Mouse (Mus musculus) left cerebral cortex, postnatal 10 days (tissue): Measurements from ENCODE around the gene Klf14. TPM values are rescaled to one million over a fixed set of nuclear protein-coding genes. Genes with fewer than 3 reads are reported as not detected.
A peak's percentile ranks its signal among the peaks of the same experiment; 100 is the strongest.

ENCODE experiments used
- DNase-seq, 2 experiments: peaks; one replicate each; pipeline ENCODE4 v3.0.0; 2021 to 2022; ENCODE audit warnings: low spot score in 2 of 2, mixed read lengths in 1 of 2; ENCODE audit errors: extremely low spot score in 1 of 2
- intact Hi-C: fragments of 180-260 bp; cut with DNase I; formaldehyde crosslinking; loops from one replicate; pipeline ENCODE4 v1.15.1; 2025
- total RNA-seq, 2 experiments: library from RNA; stranded (reverse); gene quantifications; 2 replicates each; pipeline ENCODE4 v1.2.3; 2021

Gene Klf14
- total RNA-seq: 1 to 10 TPM; 1.1 TPM

DNA sequence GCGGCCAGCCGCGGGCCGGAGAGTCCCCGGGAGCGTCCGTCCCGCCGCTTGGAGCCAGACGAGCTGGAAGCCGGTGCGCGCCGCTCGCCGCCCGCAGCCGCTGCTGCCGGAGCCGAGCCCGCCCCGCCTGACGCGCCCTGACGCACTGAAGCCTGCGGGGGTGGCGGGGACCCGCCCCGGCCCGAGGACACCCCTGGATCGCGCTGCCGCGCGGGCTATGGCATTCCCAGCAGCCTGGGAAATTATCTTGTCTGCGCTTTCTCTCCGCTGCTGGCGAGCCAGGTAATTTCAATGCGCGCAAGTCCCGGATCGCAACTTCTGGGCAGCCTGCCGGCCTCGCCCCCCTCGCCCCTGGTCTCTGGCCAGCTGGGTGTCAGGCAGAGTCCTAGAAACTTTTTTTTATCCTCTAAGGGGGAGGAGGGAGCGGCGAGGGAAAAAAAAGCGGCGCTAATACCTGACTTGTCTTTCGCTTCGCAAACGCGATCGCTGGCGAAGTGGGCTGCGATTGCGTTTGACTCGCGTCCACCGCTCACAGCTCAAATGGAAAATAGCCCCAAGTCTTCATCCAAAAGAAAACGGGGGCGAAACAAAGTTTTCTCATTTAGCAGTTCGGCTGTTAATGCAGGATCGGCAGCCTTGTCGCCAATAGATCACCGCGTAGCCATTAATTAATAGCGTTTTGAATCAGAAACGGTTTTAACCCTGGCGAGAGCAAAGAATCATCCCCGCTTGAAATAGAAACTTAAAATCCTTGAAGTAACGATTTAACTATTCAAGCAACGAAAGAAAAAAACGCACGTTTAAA is at the start of gene Klf14:
Klf14 (minus strand) TSS at position 343 of the 805 bp plus-strand sequence.
- intact Hi-C loops: no loop called here
- peak in 1 of 2 experiments; percentile 40 for DNase-seq

DNA sequence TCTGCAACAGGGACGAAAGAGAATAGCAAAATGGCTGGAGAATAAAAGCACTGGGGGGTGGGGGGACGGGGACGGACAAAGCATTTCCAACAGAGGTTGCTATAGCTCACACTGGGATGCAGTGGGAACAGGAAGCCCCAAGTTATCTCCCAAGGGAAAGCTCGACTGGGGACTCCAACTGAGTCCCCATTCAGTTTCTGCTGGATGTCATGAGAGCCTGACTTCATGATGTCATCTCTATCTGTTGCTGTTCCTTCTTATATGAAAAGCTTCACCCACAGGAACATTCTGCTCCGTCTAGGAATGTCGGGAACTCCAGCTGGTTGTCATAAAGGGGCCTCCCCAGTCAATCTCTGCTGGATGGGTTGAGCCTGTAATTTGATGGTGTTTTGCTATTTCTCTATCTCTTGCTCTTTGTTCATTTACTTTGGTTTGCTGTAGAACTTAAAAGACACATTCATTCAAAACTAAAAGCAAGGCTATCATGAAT is 47.3 kb upstream of the Klf14 start:
- no peak for DNase-seq
- intact Hi-C loops: no loop called here

DNA sequence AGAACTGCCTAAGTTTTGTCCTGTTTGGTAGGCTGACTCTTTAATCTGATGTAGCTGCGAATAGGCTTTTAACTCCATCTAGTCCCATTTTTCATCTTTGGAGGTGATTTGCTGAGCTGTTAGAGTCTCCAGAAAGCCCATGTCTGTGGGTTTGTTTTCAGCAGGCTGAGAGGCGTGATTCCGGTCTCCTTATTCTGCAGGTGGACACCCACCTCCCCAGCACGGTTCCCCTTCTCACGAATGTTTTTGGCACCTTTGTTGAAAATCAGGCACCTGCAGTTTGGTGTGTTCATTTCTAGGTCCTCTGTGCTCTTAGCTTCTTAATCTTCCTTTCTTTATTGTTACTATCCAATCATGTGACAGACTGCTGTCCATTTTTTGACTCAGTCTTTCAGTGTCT is 27.5 kb upstream of the Klf14 start:
- intact Hi-C loops: loop anchor here (10.0 kb wide), 1 partner anchor 482 kb away; the partner anchor contains the start of genes Ssmem1 and Tmem209
- DNase-seq: no peak

DNA sequence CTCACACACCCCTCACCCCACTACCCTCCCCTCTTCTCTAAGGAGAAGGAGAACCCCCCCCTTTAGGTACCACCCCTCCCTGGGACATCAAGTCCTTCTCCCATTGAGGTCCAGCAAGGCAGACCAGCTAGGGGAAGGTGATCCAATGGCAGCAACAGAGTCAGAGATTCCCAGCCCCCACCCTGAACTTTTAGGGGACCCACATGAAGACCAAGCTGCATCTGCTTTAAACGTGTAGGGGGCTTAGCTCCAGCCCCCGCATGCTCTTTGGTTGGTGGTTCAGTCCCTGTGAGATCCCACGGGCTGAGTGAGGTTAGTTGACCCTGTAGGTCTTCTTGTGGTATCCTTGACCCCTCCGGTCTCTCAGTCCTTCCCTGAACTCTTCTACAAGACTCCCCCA is 24.1 kb upstream of the Klf14 start:
- intact Hi-C loops: loop anchor here (5.0 to 10.0 kb wide), 2 partner anchors 478 to 581 kb away; partner anchors contain the start of genes Klhdc10, Ssmem1 and Tmem209

DNA sequence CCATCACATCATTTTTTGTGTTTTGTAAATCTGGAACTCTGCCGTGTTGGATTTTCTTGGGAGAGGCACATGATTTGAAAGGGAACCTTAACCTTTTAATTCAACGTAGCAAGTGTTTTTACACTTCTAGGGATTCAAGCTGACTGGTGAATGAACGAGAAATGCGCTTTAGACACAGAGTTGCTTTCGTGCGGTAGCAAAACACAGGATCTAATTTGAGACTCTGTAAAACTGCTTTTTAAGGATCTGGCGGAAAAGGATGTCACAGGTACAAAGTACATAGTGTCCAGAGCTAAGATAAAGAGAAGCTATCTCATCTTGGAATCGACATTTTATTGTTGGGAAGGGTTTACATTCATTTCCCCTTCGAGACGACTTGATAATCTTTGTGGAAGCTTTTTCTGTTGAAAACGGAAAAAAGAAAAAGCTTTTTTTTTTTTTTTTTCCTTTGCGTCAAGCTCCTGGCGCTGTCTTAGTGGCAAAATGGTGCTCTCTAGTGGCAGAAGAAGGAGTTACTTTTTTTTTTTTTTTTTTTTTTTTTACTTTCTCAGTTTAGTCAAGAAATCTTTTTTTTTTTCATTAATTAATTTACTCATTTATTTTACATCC is 23.6 kb upstream of the Klf14 start:
- intact Hi-C loops: loop anchor here (5.0 to 10.0 kb wide), 2 partner anchors 478 to 580 kb away; partner anchors contain the start of genes Klhdc10, Ssmem1 and Tmem209
- no peak for DNase-seq

More for the DNA sequence above, 24.1 kb upstream of the Klf14 start:
- no peak for DNase-seq

DNA sequence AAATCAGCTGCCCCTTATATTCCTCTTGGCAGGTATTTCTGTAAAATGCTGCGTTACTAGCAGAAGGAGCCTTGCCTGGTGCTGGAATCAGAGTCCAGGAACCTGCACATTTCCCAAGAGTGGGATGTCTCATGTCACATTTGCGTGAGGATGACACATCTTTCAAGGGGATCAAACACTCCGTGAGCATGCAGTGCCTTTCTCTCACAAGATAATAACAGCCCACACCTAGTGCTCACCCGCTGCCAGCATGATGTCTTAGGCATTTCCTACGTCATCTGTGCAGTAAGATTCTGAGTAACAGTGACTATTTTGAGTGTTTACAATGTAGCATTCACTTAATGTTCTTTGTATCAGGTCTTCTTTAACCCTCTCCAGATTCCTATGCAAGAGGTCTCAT is 22.5 kb upstream of the Klf14 start:
- intact Hi-C loops: loop anchor here (5.0 to 10.0 kb wide), 2 partner anchors 477 to 579 kb away; partner anchors contain the start of genes Klhdc10, Ssmem1 and Tmem209
- DNase-seq: no peak

DNA sequence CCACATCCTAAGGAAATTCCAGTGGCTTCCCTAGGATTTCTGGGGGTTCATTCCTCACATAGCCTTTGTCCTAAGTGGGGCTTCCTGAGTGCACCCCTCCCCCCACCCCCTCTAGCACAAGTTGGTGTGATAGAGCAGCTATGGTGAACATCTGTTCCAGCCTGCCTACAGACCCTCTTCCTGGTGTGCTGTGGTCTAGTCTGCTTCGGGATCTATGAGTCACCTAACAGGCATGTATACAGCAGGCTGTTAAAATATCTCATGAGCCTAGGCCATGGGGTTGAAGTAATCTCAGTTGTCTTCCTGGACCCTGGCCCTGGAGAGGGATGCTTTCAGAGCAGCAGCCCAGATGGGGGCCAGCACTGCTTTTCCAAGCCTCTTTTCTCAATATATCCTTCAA is 19.7 kb upstream of the Klf14 start:
- no peak for DNase-seq
- intact Hi-C loops: no loop called here

DNA sequence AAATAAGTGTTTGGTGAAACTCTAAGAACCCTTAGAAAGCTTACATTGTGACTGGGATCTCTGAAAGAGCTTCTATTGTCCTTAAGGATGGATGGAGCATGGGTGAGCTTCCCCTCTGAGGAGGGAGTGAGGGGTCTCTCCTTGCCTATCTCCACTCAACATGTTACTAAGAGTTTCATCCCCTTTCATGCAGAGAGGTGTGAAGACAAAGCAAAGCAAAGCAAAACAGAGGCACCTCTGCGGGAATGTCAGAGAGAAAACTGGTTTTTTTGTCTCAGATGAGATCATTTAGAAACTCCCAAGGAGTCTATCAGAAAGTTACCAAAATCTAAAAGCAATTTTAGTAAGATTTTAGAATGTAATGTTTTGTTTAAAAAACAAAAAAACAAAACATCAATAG is 13.2 kb upstream of the Klf14 start:
- DNase-seq: no peak
- intact Hi-C loops: no loop called here

DNA sequence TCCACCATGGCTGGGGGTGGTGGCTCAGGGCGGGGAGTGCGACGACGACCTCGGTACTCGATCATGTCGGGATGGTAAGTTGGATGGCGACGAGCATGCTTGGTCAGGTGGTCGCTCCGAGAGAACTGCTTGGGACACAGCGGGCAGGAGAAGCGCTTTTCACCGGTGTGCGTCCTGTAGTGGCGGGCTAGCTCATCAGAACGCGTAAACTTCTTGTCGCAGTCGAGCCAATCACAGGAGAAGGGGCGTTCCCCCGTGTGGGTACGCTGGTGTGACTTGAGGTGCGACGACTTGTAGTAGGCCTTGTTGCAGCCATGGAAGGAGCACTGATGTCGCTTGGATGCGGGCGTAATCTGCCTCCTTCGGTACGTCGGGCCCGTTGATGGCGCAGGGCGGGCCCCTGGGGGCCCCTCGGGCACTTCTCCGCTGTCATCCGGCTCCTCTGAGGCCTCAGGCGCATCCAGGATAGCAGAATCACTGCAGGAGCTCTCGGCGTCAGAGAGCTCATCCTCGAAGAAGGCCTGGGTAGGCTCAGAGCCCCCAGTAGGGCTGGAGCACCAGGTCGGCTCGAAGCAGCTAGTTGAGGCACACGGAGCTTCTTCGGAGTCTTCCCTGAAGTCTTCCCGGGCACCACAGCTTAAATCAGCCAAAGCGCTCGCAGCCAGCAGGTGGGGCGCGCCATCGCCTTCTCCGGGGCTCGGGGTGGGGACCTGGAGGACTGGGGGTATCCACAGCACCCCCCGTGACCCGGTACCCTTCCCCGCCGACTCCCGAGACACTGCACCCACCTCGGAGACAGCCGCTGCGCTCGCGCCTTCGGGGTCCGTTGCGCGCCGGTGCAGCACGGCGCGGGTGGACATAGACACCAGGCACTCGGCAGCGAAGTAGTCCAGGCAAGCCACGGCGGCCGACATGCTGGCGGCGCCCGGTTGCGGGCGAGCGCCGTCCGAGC is 818 bp downstream of the Klf14 start:
- peak in 1 of 2 experiments; percentile 44 for DNase-seq
- intact Hi-C loops: no loop called here

DNA sequence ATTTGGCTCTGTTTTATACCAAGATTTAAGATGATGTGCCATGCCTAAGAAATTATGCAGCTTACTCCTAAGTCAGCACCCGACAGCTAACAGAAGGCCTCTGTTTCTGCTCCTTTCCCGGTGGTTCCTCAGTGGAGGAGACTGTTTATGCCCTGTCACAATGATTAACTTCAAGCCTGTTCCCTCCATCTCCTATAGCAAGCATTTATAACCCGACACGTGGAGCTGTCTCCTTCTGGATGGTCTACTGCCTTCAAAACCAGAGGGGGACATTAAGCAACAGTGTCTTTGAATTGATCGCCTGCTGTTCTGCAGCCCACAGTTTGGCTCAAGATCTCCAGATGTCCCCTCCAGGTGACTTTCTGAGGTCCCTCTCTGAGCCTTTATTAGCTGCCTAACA is 19.6 kb downstream of the Klf14 start:
- DNase-seq: no peak
- intact Hi-C loops: no loop called here

DNA sequence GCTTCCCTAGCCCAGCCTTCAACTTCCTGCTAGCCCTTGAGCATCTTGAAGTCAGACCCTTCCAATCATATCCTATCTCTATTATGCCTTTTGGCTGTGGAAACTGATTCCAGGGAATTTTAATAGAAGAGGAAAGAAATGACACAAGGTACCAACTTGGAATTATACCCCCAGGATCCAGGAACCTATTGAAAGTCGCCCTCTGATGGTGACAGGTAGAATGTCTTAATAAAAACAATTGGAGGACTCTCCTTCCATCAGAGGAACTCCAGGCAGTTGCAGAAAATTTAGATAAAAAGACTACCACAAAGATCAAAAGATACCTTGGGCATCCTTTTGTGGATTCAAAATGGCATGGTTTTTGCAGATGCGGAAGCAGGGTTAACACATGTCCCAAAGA is 36.1 kb downstream of the Klf14 start:
- no peak for DNase-seq
- intact Hi-C loops: no loop called here

DNA sequence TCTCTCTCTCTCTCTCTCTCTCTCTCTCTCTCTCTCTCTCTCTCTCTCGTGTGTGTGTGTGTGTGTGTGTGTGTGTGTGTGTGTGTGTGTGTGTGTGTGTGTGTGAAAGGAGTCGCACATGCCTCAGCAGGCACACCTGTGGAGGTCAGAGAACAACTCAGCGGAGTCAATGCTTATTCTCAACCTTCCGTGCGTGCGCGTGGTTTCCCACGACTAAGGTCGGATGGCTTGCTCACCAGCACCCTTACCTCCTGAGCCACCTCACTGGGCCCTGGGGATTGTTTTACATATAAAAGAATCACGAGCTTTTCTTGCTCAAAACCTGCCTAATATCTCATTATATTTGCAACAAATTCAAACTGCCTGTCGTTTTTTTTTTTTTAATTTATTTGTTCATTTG is 37.1 kb downstream of the Klf14 start:
- DNase-seq: no peak
- intact Hi-C loops: no loop called here

DNA sequence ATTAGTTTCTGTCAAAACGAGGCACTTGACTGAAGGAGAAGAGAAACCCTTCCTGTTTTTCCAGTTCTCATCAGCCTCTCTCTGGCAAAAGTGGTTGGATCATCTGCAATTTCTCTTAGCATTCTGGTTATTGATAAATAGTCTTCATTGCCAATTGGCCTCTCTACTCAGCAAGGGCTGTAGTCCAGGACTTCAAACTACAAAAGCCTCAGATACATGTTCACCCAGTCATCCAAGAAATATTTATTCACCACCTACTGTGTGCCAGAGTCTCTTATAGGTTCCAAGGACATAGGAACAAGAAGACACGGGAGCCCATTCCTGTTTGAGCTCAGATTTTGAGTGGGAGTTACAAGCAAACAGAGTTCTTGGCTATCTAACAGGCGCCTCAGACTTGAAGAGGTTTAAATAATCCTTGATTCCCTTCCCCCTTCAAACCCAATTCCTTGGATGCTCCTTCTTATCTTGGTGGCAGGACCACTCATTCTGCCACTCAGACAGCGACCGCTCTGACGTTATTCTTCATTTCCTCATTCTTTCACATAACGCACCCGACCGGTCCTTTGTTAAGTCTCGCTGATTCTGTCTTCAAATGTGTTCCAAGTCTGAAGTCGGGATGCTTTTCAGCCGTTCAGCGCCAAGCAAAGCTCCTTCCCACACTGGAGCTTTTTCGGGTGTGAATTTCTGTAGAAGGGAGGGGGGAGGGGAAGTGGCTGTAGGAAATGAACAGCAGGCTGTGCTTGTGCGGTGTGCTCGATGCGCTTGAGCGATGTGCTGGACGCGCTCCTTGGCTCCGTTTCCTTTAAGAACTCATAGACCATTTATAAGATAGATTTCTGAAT is 37.8 kb downstream of the Klf14 start:
- intact Hi-C loops: no loop called here
- DNase-seq: peak; percentile 35 to 54

DNA sequence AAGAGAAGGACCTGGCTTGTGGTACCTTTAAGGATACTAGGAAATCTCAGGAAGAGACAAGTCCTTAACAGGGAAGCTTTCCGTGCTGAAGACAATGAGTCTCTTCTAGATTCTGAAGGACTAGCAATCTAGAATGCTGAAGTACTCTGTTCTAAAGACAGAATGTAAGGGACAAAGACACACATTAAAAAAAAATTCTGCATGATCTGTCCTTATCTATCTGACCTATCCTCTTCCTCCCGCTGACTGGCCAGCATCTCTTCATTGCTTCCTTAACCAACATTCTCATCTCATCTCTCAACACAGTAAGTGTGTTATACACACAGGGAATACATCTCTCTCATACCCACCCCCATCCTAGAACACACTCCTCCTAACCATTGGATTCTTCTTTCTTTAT is 43.4 kb downstream of the Klf14 start, which contains the start of gene Tsga13:
Tsga13 (minus strand) TSS at position 101 of the 400 bp plus-strand sequence.
- DNase-seq: no peak

DNA sequence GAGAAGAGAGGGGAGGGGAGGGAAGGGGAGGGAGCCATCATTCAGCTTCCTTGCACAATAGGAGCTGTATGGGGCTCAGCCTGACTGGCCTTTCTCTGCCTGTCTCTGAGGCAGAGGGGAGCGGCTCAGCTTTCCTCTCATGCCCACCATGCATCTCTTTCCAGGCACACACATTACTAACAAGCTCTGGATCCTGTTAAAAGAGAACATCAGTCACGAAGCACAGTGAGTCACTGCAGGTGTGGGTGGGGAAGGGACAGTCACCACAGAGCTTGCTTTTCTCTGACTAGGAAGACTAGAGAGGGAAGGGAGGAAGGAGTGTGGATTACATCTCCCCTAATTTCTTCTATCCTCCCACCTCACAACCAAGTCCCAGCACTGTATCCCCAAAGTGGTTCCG is 50.9 kb downstream of the Klf14 start:
- DNase-seq: peak in 1 of 2 experiments; percentile 21
- intact Hi-C loops: no loop called here

More for the DNA sequence above, 43.4 kb downstream of the Klf14 start, which contains the start of gene Tsga13:
- intact Hi-C loops: no loop called here
